ENCODE assay signal across 16 mouse cellular contexts in genomic region chr11:118896032-118896675, GRCm38 (mm10). TPM values are rescaled to one million over a fixed set of nuclear protein-coding genes. Genes with fewer than 3 reads are reported as not detected.
DNase-seq lines count a peak whose midpoint lies in the region; ATAC-seq and TF ChIP-seq lines count a peak whose summit lies in the region.
"Had no signal": no experiment of that assay in that cellular context is flagged by ENCODE, and none has a peak within 500 bp of the region (broad histone marks: within the 10 kb centered on the region; RNA-seq: fewer than 3 reads in every experiment).

No protein-coding gene starts in this region.

- H3K27ac ChIP-seq in layer of hippocampus, adult 2 months, result peak overlapping the region; percentile 77
- H3K27ac ChIP-seq in forebrain, embryonic 16.5 days (ENCODE audit: low read length), result no peak overlapping the region
- H3K27ac ChIP-seq: kidney, embryonic 15.5 days had no signal

- no peak for ATAC-seq in forebrain, embryonic 16.5 days
- ATAC-seq: activated CD4-positive, CD25-positive, alpha-beta regulatory T cell, adult 4 months had no signal

- WGBS in forebrain, embryonic 16.5 days, result 34% methylated on average over 16 of the region's 16 CpGs

- H3K4me3 ChIP-seq in layer of hippocampus, adult 2 months, result no peak overlapping the region
- H3K4me3 ChIP-seq in forebrain, embryonic 16.5 days (replicated peaks; ENCODE audit: low read length), result no peak overlapping the region
- H3K4me3 ChIP-seq: kidney, embryonic 15.5 days had no signal

- H3K4me1 ChIP-seq in forebrain, embryonic 16.5 days (replicated peaks; ENCODE audit: control insufficient read depth, insufficient read depth, low read length), result peaks cover 31% of the 10 kb centered on the region

- H3K27me3 ChIP-seq in forebrain, embryonic 16.5 days (replicated peaks; ENCODE audit: control insufficient read depth, insufficient read depth, low read length), result no peaks in the 10 kb centered on the region

- H3K36me3 ChIP-seq in forebrain, embryonic 16.5 days (ENCODE audit: control insufficient read depth, insufficient read depth), result no peaks in the 10 kb centered on the region
- H3K36me3 ChIP-seq: kidney, embryonic 15.5 days had no signal

- peak; percentile 18 to 37 for DNase-seq in cerebellum, adult 18-20 months
- no peak for DNase-seq in cerebellum, postnatal 4 days (ENCODE audit: low spot score in 2 of 2)
- no peak for DNase-seq in layer of hippocampus, adult 2 months (ENCODE audit: low spot score in 2 of 2)
- no peak for DNase-seq in layer of hippocampus, postnatal 10 days (ENCODE audit: low spot score in 2 of 2)
- DNase-seq in brain, embryonic 14.5 days (ENCODE audit: low read depth), result peak; percentile 62
- no peak for DNase-seq in heart, adult 18-20 months
- DNase-seq in ovary, postnatal 36 days (ENCODE audit: low spot score), result no peak
- DNase-seq: adrenal gland, postnatal 25 days; gastrocnemius, postnatal 25 days; heart, postnatal 4 days; lung, postnatal 14 days; thymus, postnatal 4 days had no signal

- TF ChIP-seq CTCF in layer of hippocampus, adult 2 months (conservative IDR thresholded peaks at IDR 0.05), result no peak
- no peak for TF ChIP-seq CTCF in brain, embryonic 14.5 days (IDR thresholded peaks at IDR 0.05; ENCODE audit: borderline replicate concordance, extremely low read depth, insufficient read depth, insufficient read length)

- no peak for TF ChIP-seq POLR2A in brain, embryonic 14.5 days (IDR thresholded peaks at IDR 0.05; ENCODE audit: borderline replicate concordance, extremely low read depth, insufficient read depth, insufficient read length, poor library complexity, severe bottlenecking)

- H3K4me2 ChIP-seq in forebrain, embryonic 16.5 days (ENCODE audit: low read length), result no peak overlapping the region
- H3K4me2 ChIP-seq: heart, embryonic 11.5 days; kidney, embryonic 15.5 days had no signal

- 0 out of 2 replicates have a peak overlapping the region, but pooled peaks have one; percentile 5 for H3K9ac ChIP-seq in forebrain, embryonic 16.5 days (replicated peaks; ENCODE audit: low read depth, low read length)
- H3K9ac ChIP-seq: kidney, embryonic 15.5 days had no signal

- no peaks in the 10 kb centered on the region for H3K9me3 ChIP-seq in forebrain, embryonic 16.5 days (ENCODE audit: control insufficient read depth, low read length)
- H3K9me3 ChIP-seq: kidney, embryonic 15.5 days had no signal

RNA-seq across cellular contexts. Expression of gene Rbfox3, which starts 15.2 kb away (rescaled TPM):
- 100 to 1,000 TPM; 276 to 303 TPM for total RNA-seq in layer of hippocampus, adult 2 months (2021)
- total RNA-seq in layer of hippocampus, postnatal 10 days (2021), result 100 to 1,000 TPM; 205 to 226 TPM
- 19.7 and 37.6 TPM in 2 replicates for polyA plus RNA-seq in brain, embryonic 14.5 days (2012; rRNA removed)
- polyA plus RNA-seq in forebrain, embryonic 16.5 days (2015; fragmentation: Nextera tagmentation; extraction: Ambion mirVana), result 46.4 and 56.3 TPM in 2 replicates
- under 1 TPM in 1 of 2 experiments, not detected in 1; 0.10 TPM for total RNA-seq in heart, adult 18-20 months (2021)

Comparison
In these comparisons a context has a peak if more than half of its experiments do, and no peak if none do; other contexts are left out.
1. DNase-seq: peak in cerebellum, adult 18-20 months (2 of 2) and brain, embryonic 14.5 days (single experiment); none in cerebellum, postnatal 4 days (0 of 2), layer of hippocampus, adult 2 months (0 of 2), layer of hippocampus, postnatal 10 days (0 of 2), heart, adult 18-20 months (0 of 2) and ovary, postnatal 36 days (single experiment).
2. RNA of gene Rbfox3, which starts 15.2 kb away (total RNA-seq): 276 to 303 TPM in layer of hippocampus, adult 2 months and 205 to 226 TPM in layer of hippocampus, postnatal 10 days; 0.10 TPM in heart, adult 18-20 months; every median in the first group is over 100 times any median in the second.